Mouse (Mus musculus) layer of hippocampus, postnatal 10 days (tissue): ENCODE measurements at regions not wholly inside any gene's neighbourhood (a gene's known extent, or its start where the extent isn't known, plus 50 kb on each side); places are given as distances from the start of the nearest gene placed in this dataset.

Source experiments
- DNase-seq, 2 experiments: peaks; one replicate each; pipeline ENCODE4 v3.0.0; 2021; ENCODE audit warnings: low spot score in 2 of 2

DNA sequence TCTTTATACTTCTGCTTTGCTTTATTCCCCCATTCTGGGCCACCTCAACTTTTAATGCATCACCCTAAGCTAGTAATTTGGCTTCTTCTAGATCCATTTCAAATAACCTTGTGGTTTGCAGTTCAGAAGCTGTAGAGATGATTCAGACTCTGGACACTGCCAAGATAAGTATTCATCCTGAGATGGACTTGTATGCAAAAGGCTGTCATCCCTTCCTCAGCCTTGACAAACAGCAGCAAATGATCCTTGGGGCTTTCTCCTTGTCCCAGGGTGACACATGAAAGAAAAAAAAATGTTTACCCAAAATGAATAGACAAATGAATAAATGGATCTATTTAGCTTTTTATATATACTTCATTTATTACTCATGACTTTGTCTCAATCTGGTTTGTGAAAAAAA lies 120.0 kb upstream of the Erbb4 start:
- no peak for DNase-seq

DNA sequence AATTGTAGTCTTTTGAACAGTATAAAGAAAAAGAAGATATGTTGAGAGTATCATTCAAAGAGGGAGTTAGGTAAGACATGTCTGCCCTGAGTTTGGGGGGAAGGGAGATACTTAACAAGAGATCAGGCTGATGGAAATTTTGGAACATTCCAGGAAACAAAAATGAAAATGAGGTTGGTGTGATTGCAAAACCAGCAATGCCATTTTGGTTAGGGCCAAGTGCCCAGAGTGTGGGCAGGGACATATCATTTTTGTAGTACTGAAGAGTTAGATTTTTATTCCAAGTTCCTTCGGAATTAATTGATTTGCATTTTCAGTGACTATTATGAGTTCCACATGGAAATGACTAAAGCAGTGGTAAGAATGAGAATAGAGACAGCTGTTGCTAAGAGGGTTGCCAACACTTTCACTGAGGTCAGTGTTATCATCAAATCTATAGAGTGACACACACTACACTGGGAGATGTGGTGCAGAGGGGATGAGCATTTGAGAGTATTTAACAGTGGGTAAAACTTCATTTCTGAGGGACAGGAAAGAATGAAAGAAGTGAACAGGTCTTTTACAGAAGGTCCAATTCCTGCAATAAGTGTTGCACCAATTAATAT lies 105.1 kb upstream of the Erbb4 start:
- no peak for DNase-seq

GRCm38 (mm10) chr1:69202745-69203144 lies 94.9 kb upstream of the Erbb4 start:
- no peak for DNase-seq

DNA sequence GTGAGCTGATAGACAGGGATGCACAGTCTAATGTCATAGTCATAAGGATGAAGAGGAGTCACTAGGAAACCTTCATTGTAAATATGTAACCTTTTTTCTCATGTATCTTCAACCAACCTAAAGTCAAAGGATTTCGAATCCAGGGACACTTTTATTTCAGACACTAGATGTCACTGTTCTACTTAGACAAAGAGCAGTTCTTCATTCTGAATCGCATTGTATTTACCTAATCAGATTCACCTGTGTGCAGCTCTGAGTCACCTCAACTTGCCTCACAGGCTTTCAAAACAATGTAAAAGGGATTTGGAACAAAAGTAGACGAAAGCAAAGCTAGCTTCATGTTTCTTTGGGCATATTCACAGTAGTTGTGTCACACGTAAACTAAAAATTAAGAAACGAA lies 57.3 kb upstream of the Erbb4 start:
- DNase-seq: no peak
